Mouse (Mus musculus) hindbrain, embryonic 12.5 days (tissue): ENCODE measurements around the gene Rmi1. TPM values are rescaled to one million over a fixed set of nuclear protein-coding genes. Genes with fewer than 3 reads are reported as not detected.
A peak's percentile ranks its signal among the peaks of the same experiment; 100 is the strongest.
"Not testable (repeated sequence)": the region's sequence is repeated elsewhere in the genome, so short reads cannot be mapped to it uniquely, and the experiment has no call there.

Source experiments
- ATAC-seq: fragments of 200-750 bp; cut with Nextera tagmentation; 2 replicates; pipeline ENCODE4 v1.8.0; 2017; ENCODE audit warnings: moderate TSS enrichment; ENCODE audit not compliant: low FRiP score
- H3K27ac ChIP-seq: fragments of 300-500 bp; sonication (generic); 2 replicates; pipeline ENCODE4 v1.5.1; 2016; ENCODE audit warnings: mild to moderate bottlenecking
- H3K27me3 ChIP-seq: fragments of 300-500 bp; sonication (generic); 2 replicates; pipeline ENCODE4 v1.6.1; 2016; ENCODE audit warnings: mild to moderate bottlenecking
- H3K36me3 ChIP-seq: fragments of 300-500 bp; sonication (generic); 2 replicates; pipeline ENCODE4 v1.6.1; 2016; ENCODE audit warnings: mild to moderate bottlenecking
- H3K4me1 ChIP-seq: fragments of 300-500 bp; sonication (generic); 2 replicates; pipeline ENCODE4 v1.6.1; 2016
- H3K4me2 ChIP-seq: fragments of 300-500 bp; sonication (generic); replicated peaks from 2 replicates; pipeline ENCODE4 v1.6.1; 2016; ENCODE audit warnings: mild to moderate bottlenecking
- H3K4me3 ChIP-seq: fragments of 300-500 bp; sonication (generic); 2 replicates; pipeline ENCODE4 v1.5.1; 2016; ENCODE audit warnings: mild to moderate bottlenecking
- H3K9ac ChIP-seq: fragments of 300-500 bp; sonication (generic); 2 replicates; pipeline ENCODE4 v1.6.1; 2016; ENCODE audit warnings: mild to moderate bottlenecking, moderate library complexity
- H3K9me3 ChIP-seq: fragments of 300-500 bp; sonication (generic); replicated peaks from 2 replicates; pipeline ENCODE4 v1.6.1; 2016; ENCODE audit warnings: mild to moderate bottlenecking
- WGBS: fragments of 180-500 bp; shearing (Covaris S2); methylation state at CpG from one replicate; pipeline ENCODE4 v1.1.7; 2016; 5-methylcytosine and 5-hydroxymethylcytosine counted together
- polyA plus RNA-seq: library from polyadenylated mRNA; unstranded; fragments of >200 nt; fragmentation: Nextera tagmentation; extraction: Ambion mirVana; gene quantifications from 2 replicates; pipeline ENCODE4 v1.2.1, GENCODE M21; 2016

Rmi1 gene
- polyA plus RNA-seq, 1 experiment from 2014 or later: 29.6 TPM

DNA sequence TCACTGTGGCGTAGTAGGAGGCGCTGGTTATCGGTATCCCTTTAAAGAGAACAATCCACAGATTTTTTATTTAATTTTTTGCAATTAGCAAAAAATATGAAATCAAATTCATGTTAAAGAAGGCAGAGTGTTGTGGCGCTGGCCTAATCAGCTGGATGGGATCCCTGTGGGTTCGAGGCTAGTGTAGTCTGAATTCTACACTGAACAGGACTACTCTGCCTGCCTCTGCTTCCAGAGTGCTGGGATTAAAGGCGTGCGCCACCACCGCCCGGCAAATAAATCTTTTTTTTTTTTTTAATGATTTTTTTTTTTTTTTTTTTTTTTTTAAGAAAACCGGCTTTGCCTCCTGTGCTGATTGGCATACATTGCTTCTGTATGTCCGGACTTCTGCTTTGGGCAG is 17.7 kb upstream of the Rmi1 start:
- Histone ChIP-seq H3K27ac (no peak overlapping the region), H3K9ac (peak overlapping the region; percentile 82), H3K9me3 (peaks cover 23% of the 10 kb centered on the region), H3K4me3 (peak overlapping the region; percentile 67), H3K4me2 (peak overlapping the region; percentile 92), H3K36me3 (peaks cover 33% of the 10 kb centered on the region), H3K27me3 (no peaks in the 10 kb centered on the region), H3K4me1 (peaks cover 5% of the 10 kb centered on the region)
- ATAC-seq: peak; percentile 35; the same call in 1 of the 2 replicates
- whole genome bisulfite sequencing: 49% methylated on average over 11 of the region's 11 CpGs

DNA sequence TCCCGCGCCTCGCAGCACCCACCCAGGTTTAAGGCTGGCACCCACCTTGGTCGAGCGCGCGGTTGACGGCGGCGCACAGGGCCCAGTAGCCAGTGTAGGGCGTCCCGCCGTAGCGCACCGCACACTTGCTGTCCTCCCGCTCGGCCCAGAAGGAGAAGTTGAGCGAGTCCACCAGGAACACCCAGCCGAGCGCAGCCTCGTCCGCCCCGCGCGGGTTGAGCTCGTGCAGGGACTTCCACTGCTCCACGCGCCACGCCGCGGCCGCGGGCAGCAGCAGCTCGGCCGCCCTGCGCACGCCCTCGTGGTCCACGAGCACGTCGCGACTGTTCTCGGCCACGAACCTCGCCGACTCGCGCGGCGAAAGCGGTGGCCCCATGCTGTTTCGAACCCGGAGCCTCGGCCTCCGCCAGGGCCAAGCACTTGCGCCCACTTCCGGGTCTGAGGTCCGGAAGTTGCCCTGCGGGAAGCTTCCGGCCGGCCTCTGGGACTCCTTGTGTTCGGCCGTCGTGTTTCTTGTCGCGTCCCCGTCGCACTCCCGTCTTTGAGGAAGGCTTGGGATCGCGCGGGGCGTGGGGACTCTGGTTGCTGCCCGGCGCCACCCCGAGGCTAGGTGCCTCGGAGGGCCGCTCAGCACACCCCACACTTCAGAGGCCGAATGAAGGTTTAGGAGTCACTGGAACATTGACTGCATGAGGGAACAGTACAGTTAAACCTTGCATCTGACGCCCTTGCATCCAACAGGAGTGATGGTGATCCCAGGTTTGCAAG is 17.1 kb upstream of the Rmi1 start, which contains the start of gene 2210016F16Rik:
Gene 2210016F16Rik (minus strand): TSS at position 447 of the 768 bp plus-strand sequence.
- ATAC-seq: peak; percentile 83

DNA sequence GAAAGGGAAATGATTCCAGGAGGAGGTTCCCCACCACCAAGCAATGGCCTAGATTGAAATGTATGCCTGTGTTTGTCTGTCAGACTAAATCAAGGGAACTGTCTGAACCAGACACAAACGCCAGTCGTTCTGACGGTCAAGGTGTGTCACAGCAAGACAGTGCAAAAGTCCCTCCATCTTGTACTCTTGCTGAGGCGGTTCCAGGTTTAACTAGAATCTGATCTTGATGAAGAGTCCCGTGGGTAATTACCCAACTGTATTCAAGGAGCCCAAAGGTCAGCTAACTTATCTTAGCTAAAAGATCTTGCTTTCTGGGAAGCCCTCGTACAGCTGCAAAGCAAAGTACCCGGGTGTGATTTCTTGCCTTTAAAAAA is 16.5 kb upstream of the Rmi1 start:
- no peak for ATAC-seq
- Histone ChIP-seq H3K9me3 (peaks cover 15% of the 10 kb centered on the region; the same call in 1 of the 2 replicates), H3K4me1 (peaks cover 5% of the 10 kb centered on the region), H3K36me3 (peaks cover 33% of the 10 kb centered on the region), H3K9ac (peak overlapping the region; percentile 82; the same call in 1 of the 2 replicates), H3K4me3 (peak overlapping the region; percentile 67), H3K4me2 (peak overlapping the region; percentile 92), H3K27ac (0 out of 2 replicates have a peak overlapping the region, but pooled peaks have one; percentile 48), H3K27me3 (no peaks in the 10 kb centered on the region)
- WGBS: 78% methylated on average over 7 of the region's 7 CpGs

More for the DNA sequence above, 17.1 kb upstream of the Rmi1 start, which contains the start of gene 2210016F16Rik:
- Histone ChIP-seq H3K4me3 (peak within 1 kb of the TSS; percentile 67), H3K4me2 (peak within 1 kb of the TSS; percentile 92), H3K9ac (peak within 1 kb of the TSS; percentile 82), H3K4me1 (peaks cover 5% of the 10 kb centered on the region), H3K36me3 (peaks cover 33% of the 10 kb centered on the region), H3K9me3 (peaks cover 20% of the 10 kb centered on the region), H3K27me3 (no peaks in the 10 kb centered on the region), H3K27ac (peak within 1 kb of the TSS; percentile 48)
- WGBS: 2% methylated on average over 80 of the region's 80 CpGs

DNA sequence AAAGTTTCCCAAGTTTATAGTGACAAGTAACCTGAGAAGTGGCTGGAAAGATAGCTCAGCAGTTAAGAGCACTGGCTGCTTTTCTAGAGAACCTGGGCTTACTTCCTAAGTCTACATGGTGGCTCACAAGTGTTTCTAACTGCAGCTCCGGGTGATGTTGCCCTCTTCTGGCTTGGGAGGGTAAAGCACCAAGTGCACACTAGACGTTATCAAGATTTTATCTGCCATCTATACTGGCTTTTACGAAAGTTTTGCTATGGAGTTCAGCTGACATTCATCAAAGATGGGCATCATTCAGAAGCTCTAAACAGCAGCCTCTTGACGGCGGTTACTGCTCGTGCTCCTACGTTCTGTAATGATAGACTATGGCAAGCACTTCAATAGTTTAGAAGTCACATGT is 14.1 kb upstream of the Rmi1 start:
- peak; percentile 62 for ATAC-seq
- WGBS: 19% methylated on average over 7 of the region's 7 CpGs
- Histone ChIP-seq H3K36me3 (peaks cover 22% of the 10 kb centered on the region), H3K27me3 (no peaks in the 10 kb centered on the region), H3K27ac (no peak overlapping the region), H3K9ac (no peak overlapping the region), H3K9me3 (no peaks in the 10 kb centered on the region), H3K4me3 (no peak overlapping the region), H3K4me1 (peaks cover 5% of the 10 kb centered on the region), H3K4me2 (no peak overlapping the region)

DNA sequence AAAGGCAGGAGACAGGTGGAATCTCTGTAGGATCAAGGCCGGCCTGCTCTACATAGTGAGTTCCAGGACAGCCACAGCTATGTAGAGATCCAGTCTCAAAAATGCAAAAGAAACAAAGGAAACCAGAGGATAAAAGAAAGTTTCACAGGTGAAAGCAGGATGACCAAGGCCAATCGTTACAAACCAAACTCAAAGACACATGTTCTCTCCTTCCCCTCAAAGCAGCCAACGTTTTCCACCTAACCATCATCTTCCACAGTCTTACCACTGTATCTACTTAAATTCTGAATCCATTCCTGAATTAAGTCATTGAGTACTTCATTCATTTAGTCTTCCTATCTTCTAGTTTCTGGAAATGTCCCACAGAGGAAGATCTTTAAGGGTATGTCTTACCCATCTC is 13.7 kb upstream of the Rmi1 start:
- Histone ChIP-seq H3K27me3 (no peaks in the 10 kb centered on the region), H3K27ac (no peak overlapping the region), H3K4me2 (no peak overlapping the region), H3K36me3 (peaks cover 23% of the 10 kb centered on the region), H3K9me3 (no peaks in the 10 kb centered on the region), H3K4me3 (no peak overlapping the region), H3K9ac (no peak overlapping the region), H3K4me1 (peaks cover 5% of the 10 kb centered on the region)
- 60% methylated on average over 3 of the region's 3 CpGs for WGBS
- ATAC-seq: no peak

DNA sequence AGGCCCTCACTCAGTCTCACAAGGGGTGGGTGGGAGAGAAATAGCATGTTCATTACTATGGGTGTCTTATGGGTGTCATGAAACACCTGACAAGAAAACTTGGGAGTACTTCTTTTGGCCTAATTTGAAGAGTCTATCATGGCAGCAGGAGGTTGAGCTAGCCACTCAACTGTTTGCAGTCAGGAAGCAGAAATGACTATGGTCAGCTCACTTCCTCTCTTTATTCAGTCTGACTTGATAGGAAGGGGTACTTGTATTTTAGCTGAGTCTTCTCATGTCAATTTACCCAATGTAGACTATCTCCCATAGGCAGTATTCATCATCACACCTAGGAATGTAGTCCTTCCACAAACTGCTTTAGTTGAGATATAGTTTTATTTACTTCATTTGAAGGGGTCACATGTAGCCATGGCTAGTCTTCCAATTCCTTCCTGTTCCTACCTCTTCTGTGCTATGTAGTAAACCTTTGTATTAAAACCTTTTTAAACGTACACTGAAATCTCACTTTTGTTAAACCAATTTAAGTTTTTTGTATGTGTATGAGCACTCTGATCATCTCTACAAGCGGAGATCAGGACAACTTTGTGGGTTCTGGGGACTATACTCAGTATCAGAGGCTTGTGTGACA is 12.6 kb upstream of the Rmi1 start:
- Histone ChIP-seq H3K27ac (no peak overlapping the region), H3K9me3 (no peaks in the 10 kb centered on the region), H3K9ac (no peak overlapping the region), H3K4me2 (no peak overlapping the region), H3K27me3 (no peaks in the 10 kb centered on the region), H3K4me1 (peaks cover under 1% of the 10 kb centered on the region; the same call in 1 of the 2 replicates), H3K4me3 (no peak overlapping the region), H3K36me3 (peaks cover 31% of the 10 kb centered on the region)
- WGBS: 87% methylated on average over 2 of the region's 2 CpGs
- ATAC-seq: no peak

DNA sequence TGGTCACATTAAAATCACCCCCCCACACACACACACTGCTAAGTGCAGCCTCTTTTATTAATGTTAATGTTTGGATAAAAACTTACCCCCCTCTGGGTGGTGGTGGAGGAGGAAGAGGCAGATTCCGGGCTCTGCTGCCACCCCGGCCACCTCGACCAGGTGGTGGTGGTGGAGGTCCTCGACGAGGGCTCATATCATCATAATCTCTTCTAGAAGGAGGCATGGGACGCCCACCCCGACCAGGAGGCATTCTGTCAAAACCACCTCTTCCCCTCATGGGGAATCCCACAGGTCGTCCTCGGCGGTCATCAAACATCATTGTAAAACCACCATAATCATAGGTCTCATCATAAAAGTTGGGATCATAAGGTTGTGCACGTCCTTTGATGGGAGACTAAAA is 7.7 kb upstream of the Rmi1 start:
- not testable (repeated sequence) for ATAC-seq, H3K4me2 ChIP-seq, H3K27me3 ChIP-seq, H3K27ac ChIP-seq, H3K9ac ChIP-seq, H3K4me3 ChIP-seq, H3K9me3 ChIP-seq, H3K4me1 ChIP-seq
- WGBS: 91% methylated on average over 11 of the region's 11 CpGs
- H3K36me3 ChIP-seq: peaks cover 59% of the 10 kb centered on the region

DNA sequence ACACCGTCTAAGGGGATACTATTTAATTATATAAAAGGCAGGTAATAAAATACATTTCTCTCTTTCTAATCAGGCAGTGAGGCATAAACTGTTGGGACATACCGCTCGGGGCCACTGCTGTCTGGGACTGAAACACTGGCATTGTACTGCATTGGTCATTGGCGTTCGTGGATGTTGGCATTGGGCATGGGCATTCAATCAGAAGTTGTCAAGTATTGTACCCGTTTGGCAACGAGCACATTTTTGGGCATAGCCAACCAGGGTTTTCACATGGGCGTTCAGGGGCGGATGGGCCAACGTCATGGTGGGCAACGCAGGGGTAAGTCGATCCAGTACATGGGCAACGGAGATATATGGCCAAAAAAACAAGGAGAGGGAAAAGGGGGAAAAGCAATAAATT is 4.4 kb upstream of the Rmi1 start:
- Histone ChIP-seq H3K9ac (no peak overlapping the region), H3K9me3 (no peaks in the 10 kb centered on the region), H3K4me1 (peaks cover 6% of the 10 kb centered on the region), H3K27ac (no peak overlapping the region), H3K27me3 (no peaks in the 10 kb centered on the region), H3K4me2 (no peak overlapping the region), H3K4me3 (no peak overlapping the region), H3K36me3 (peaks cover 43% of the 10 kb centered on the region)
- 89% methylated on average over 13 of the region's 13 CpGs for WGBS
- ATAC-seq: no peak

DNA sequence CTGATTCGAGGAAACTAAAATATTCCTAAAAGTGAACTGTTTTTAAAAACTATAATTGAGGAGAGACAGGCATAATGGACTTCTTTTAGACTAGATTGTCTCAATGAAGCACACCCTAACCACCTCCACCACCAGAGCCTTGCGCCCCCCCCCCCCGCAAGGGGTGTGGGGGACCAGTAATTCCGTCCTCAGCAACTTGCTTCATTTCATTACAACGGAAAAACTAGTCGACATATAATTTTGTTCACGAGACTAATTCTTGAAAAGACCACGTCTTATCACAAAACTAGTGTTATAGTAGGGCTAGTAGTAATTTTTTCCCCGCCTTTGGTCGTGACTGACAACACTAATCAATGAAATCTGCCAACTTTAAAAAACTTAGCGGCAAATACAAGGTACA is 1.5 kb upstream of the Rmi1 start:
- peak overlapping the region; percentile 97 for H3K4me3 ChIP-seq
- under 1% methylated on average over 11 of the region's 11 CpGs for WGBS
- peak overlapping the region; percentile 87 for H3K4me2 ChIP-seq
- no peaks in the 10 kb centered on the region for H3K9me3 ChIP-seq
- H3K9ac ChIP-seq: peak overlapping the region; percentile 100
- peaks cover 24% of the 10 kb centered on the region for H3K36me3 ChIP-seq
- H3K27me3 ChIP-seq: no peaks in the 10 kb centered on the region
- H3K4me1 ChIP-seq: peaks cover 6% of the 10 kb centered on the region
- no peak overlapping the region for H3K27ac ChIP-seq
- no peak for ATAC-seq

DNA sequence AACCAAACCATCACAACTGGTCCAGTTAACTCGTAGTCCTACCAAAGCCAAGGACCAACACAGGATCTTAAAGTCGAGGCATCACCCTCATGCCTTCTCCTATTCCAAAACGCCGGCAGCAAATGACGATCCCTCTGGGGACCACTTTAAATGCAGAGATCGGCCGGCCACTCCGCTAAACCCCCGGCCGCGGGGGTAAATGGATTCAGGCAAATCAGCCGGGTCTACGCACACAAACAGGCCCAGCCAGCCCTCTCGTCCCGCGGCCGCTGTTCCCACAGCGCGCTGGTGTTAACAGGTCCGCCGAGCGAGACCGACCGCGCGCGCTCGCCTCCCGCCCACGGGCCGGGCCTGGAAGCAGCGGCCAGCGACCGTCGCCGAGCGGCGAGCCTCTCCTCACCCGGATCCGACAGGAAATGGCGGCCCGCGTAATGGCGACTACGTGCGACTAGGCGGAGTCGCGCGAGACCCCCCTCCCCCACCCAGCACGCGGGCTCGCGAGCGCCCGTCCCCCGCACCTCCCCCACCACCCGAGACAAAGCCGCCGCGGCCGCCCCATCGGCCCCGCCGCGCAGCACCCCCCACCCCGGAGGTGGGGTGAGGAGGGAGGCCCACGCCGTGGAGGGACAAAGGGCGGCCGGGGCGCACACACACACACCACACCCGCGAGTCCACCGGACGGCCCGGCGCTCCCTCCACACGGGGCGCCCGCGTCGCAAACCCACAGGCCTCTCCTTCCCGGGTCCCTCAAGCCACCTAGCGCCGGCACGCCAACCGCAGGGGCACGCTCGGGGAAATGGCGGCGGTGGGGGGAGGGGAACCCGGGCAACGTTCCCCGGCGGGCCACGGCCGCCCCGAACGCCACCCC is 679 bp upstream of the Rmi1 start:
- H3K4me1 ChIP-seq: peaks cover 6% of the 10 kb centered on the region
- no peaks in the 10 kb centered on the region for H3K27me3 ChIP-seq
- WGBS: under 1% methylated on average over 85 of the region's 100 CpGs
- ATAC-seq: peak; percentile 61
- H3K4me2 ChIP-seq: peak overlapping the region; percentile 87
- peak overlapping the region; percentile 100 for H3K9ac ChIP-seq
- H3K36me3 ChIP-seq: peaks cover 16% of the 10 kb centered on the region
- peak overlapping the region; percentile 99 for H3K27ac ChIP-seq
- H3K4me3 ChIP-seq: peak overlapping the region; percentile 97
- H3K9me3 ChIP-seq: no peaks in the 10 kb centered on the region

DNA sequence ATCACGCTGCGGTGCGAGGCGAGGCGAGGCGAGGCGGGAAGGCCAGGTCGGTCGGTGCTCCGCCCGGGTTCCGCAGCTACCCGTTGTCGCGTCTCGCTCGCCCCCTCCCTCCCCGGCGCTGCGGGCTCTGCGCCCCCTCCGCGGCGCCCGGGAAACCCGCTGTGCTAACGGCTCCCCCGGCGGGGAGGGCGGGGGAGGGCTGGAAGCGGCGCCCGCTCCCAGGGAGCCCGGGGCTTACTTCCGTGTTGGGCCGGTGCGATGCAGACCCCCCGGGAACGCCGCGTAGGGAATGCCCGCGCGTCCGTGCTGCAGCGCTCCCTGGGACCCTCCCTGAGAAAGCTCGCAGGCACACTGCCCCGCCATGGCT is 679 bp downstream of the Rmi1 start:
- no peak; the same call in 1 of the 2 replicates for ATAC-seq
- under 1% methylated on average over 42 of the region's 48 CpGs for WGBS
- Histone ChIP-seq H3K9ac (peak overlapping the region; percentile 100), H3K4me2 (peak overlapping the region; percentile 54), H3K9me3 (no peaks in the 10 kb centered on the region), H3K27ac (peak overlapping the region; percentile 99), H3K36me3 (peaks cover 12% of the 10 kb centered on the region), H3K4me3 (peak overlapping the region; percentile 97), H3K27me3 (no peaks in the 10 kb centered on the region), H3K4me1 (peaks cover 6% of the 10 kb centered on the region)

DNA sequence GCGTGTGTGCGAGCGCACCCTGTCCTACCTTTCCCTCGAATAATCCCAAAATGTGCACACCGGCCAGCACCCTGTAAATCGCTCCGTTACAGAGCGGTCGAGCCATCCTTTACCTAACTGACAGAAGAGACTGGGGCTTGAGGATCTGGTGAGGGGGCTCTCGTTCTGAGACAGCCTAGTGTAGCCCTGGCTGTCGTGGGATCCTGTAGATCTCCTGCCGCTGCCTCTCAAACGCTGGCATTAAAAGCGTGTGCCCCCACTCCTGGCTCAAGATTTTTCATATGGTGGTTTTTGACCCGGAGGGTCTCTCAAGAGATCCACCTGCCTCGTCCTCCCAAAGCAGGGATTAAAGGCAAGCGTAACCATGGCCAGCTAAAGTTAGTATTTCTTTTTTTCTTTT is 1.2 kb downstream of the Rmi1 start, which contains the start of gene Hnrnpk:
Gene Hnrnpk (minus strand): TSS at position 101 of the 400 bp plus-strand sequence.
- peak within 1 kb of the TSS; percentile 99 for H3K27ac ChIP-seq
- peak within 1 kb of the TSS; percentile 97 for H3K4me3 ChIP-seq
- not testable (repeated sequence) for H3K27me3 ChIP-seq, ATAC-seq, H3K4me1 ChIP-seq, H3K9me3 ChIP-seq, H3K36me3 ChIP-seq
- H3K9ac ChIP-seq: peak within 1 kb of the TSS; percentile 100
- 9% methylated on average over 16 of the region's 17 CpGs for WGBS
- peak within 1 kb of the TSS; percentile 54 for H3K4me2 ChIP-seq
